Mouse (Mus musculus) lung, embryonic 16.5 days (tissue): ENCODE results near the gene Gm11037. TPM values are rescaled to one million over a fixed set of nuclear protein-coding genes. Genes with fewer than 3 reads are reported as not detected.

Experiments
- ATAC-seq: fragments of 200-750 bp; cut with Nextera tagmentation; 2 replicates; pipeline ENCODE4 v1.8.0; 2017; ENCODE audit warnings: low read depth, mild to moderate bottlenecking, moderate library complexity
- H3K27ac ChIP-seq: fragments of 300-500 bp; sonication (generic); 2 replicates; pipeline ENCODE4 v1.5.1; 2014; ENCODE audit warnings: mild to moderate bottlenecking, control low read depth, low read length
- H3K27me3 ChIP-seq: fragments of 300-500 bp; sonication (generic); 2 replicates; pipeline ENCODE4 v1.6.1; 2014; ENCODE audit warnings: low read depth, low read length, mixed read lengths; ENCODE audit not compliant: control insufficient read depth, insufficient read depth
- H3K36me3 ChIP-seq: fragments of 300-500 bp; sonication (generic); 2 replicates; pipeline ENCODE4 v1.6.1; 2014; ENCODE audit warnings: low read length; ENCODE audit not compliant: control insufficient read depth, insufficient read depth
- H3K4me1 ChIP-seq: fragments of 300-500 bp; sonication (generic); replicated peaks from 2 replicates; pipeline ENCODE4 v1.6.1; 2014; ENCODE audit warnings: low read length, mixed read lengths; ENCODE audit not compliant: control insufficient read depth, insufficient read depth
- H3K4me2 ChIP-seq: fragments of 300-500 bp; sonication (generic); 2 replicates; pipeline ENCODE4 v1.6.1; 2014; ENCODE audit warnings: low read depth, low read length, control low read depth
- H3K4me3 ChIP-seq: fragments of 300-500 bp; sonication (generic); 2 replicates; pipeline ENCODE4 v1.5.1; 2014; ENCODE audit warnings: mild to moderate bottlenecking, low read length, control low read depth
- H3K9ac ChIP-seq: fragments of 300-500 bp; sonication (generic); 2 replicates; pipeline ENCODE4 v1.6.1; 2014; ENCODE audit warnings: low read length, control low read depth
- H3K9me3 ChIP-seq: fragments of 300-500 bp; sonication (generic); 2 replicates; pipeline ENCODE4 v1.6.1; 2016; ENCODE audit warnings: low read length; ENCODE audit not compliant: control insufficient read depth
- WGBS: fragments of 180-500 bp; shearing (Covaris S2); extraction: QIAGEN DNeasy Blood & Tissue Kit; methylation state at CpG from one replicate; pipeline ENCODE4 v1.1.7; 2014; 5-methylcytosine and 5-hydroxymethylcytosine counted together
- polyA plus RNA-seq: library from polyadenylated mRNA; unstranded; fragments of >200 nt; fragmentation: Nextera tagmentation; extraction: Ambion mirVana; gene quantifications from 2 replicates; pipeline ENCODE4 v1.2.1, GENCODE M21; 2015

The Gm11037 gene
- polyA plus RNA-seq, 1 experiment from 2014 or later: not detected

GRCm38 (mm10) chr2:131145121-131145520, 11.8 kb downstream of the Gm11037 start:
- no peaks in the 10 kb centered on the region for H3K9me3 ChIP-seq
- ATAC-seq: no peak
- H3K27ac ChIP-seq: no peak overlapping the region
- peaks cover 5% of the 10 kb centered on the region for H3K4me1 ChIP-seq
- H3K9ac ChIP-seq: no peak overlapping the region
- 55% methylated on average over 13 of the region's 13 CpGs for WGBS
- no peak overlapping the region for H3K4me2 ChIP-seq
- H3K36me3 ChIP-seq: peaks cover 21% of the 10 kb centered on the region
- no peak overlapping the region for H3K4me3 ChIP-seq
- H3K27me3 ChIP-seq: no peaks in the 10 kb centered on the region

DNA sequence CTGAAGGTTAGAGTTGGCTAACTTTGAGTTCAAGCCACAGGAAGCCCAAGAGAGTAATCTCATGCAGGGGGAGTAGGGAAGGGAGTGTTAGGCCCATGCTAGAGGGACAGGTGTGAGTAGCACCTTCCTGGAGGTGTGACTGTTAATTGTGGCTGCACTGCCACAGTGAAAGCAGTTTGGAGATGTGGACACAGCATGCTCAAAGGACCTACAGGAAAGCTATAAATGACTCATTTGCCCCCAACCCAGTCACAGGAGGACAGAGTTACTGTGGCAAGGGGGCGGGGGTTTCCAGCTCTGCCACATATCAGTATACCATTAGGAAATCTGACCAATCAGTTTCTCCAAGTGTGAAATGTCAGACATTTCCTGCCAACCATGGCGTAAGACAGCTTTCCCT, 12.2 kb downstream of the Gm11037 start:
- ATAC-seq: no peak
- H3K9ac ChIP-seq: no peak overlapping the region
- no peak overlapping the region for H3K4me2 ChIP-seq
- no peaks in the 10 kb centered on the region for H3K27me3 ChIP-seq
- WGBS: 75% methylated on average over 2 of the region's 2 CpGs
- H3K9me3 ChIP-seq: no peaks in the 10 kb centered on the region
- H3K27ac ChIP-seq: no peak overlapping the region
- no peak overlapping the region for H3K4me3 ChIP-seq
- H3K4me1 ChIP-seq: peaks cover 1% of the 10 kb centered on the region
- H3K36me3 ChIP-seq: peaks cover 21% of the 10 kb centered on the region

DNA sequence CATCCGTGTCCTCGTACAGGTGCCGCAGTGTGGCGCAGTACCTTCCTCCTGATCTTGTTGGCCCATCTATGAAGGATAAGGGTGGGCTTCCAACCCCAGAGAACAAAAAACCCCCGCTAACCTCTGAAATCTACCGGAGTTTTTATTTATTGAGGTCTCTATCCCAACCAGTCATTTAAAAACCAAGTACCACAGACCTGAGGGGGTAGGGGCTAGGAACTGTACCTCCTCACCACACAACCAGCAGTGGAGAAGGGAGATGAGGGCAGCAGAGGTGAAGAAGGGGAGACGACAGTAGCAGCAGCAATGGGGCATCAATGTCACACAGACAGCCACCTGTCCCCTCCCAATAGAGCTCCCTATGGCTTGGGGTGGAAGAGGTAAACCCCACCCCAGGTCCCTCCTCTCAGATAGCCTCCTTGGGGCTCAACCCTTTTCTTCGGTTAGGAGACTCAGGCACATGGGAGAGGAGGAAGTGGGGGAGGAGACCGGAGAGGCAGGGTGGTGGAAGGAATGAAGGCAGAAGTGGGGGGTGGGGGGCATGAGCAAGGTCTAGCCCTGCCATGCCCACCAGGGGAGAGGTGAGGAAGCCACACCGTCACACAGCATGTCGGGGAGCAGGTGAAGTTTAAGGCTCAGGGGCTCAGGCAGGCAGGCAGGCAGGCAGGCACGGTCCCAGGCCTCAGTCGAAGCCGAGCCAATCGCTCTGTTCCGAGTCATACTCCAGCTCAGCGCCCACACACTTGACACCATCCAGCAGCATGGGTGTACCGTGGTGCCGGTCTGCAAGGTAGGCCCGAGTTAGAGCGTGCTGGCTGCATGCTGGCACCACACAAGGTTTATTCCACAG, 13.1 kb downstream of the Gm11037 start:
- ATAC-seq: no peak
- H3K9ac ChIP-seq: no peak overlapping the region
- H3K27me3 ChIP-seq: no peaks in the 10 kb centered on the region
- no peaks in the 10 kb centered on the region for H3K9me3 ChIP-seq
- H3K4me3 ChIP-seq: no peak overlapping the region
- H3K27ac ChIP-seq: no peak overlapping the region
- 79% methylated on average over 21 of the region's 21 CpGs for WGBS
- H3K4me2 ChIP-seq: no peak overlapping the region
- H3K4me1 ChIP-seq: no peaks in the 10 kb centered on the region; the same call in 1 of the 2 replicates
- H3K36me3 ChIP-seq: peaks cover 21% of the 10 kb centered on the region

DNA sequence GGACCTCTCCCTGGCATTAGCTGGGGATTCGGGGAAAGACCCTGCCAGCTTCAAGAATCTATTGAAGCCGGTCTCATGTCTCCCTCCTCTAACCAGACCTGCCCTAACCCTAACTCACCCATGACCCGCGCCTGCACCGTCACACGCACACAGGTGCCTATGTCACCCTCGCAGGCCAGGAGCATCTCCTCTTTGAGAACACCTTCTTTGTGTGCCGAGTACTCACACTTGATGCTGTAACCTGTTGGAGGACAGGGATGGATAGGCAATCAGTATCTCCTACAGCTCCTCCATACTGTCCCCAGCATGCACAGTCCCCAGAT, 13.7 kb downstream of the Gm11037 start:
- Histone ChIP-seq H3K4me2 (no peak overlapping the region), H3K9me3 (no peaks in the 10 kb centered on the region), H3K9ac (no peak overlapping the region), H3K36me3 (peaks cover 21% of the 10 kb centered on the region), H3K4me3 (no peak overlapping the region), H3K27me3 (no peaks in the 10 kb centered on the region), H3K4me1 (no peaks in the 10 kb centered on the region; the same call in 1 of the 2 replicates), H3K27ac (no peak overlapping the region)
- ATAC-seq: no peak
- WGBS: 91% methylated on average over 8 of the region's 8 CpGs

- Histone ChIP-seq H3K4me1 (no peaks in the 10 kb centered on the region), H3K36me3 (peaks cover 18% of the 10 kb centered on the region)
These were observed 15.3 kb downstream of the Gm11037 start for GRCm38 (mm10) chr2:131148353-131149253.

DNA sequence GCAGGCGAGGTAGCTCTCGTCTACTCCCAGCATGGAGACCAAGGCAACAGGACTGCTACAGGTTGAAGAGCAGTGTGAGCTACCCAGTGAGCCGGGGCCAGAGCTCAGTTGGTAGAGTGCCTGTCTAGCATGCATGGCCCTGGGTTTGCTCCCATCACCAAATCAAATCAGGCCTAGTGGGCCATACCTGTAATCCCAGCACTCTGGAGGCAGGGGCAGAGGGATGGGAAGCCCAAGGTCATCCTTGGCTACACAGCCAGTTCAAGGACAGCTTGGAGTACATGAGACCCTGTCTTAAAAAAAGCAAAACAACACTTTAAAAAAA, 15.9 kb downstream of the Gm11037 start:
- peaks cover 16% of the 10 kb centered on the region for H3K36me3 ChIP-seq
- H3K4me3 ChIP-seq: no peak overlapping the region
- ATAC-seq: no peak

More at GRCm38 (mm10) chr2:131148353-131149253, 15.3 kb downstream of the Gm11037 start:
- WGBS: 76% methylated on average over 8 of the region's 8 CpGs
- H3K27ac ChIP-seq: no peak overlapping the region
- H3K4me3 ChIP-seq: no peak overlapping the region
- H3K27me3 ChIP-seq: no peaks in the 10 kb centered on the region
- H3K4me2 ChIP-seq: no peak overlapping the region
- no peaks in the 10 kb centered on the region for H3K9me3 ChIP-seq
- H3K9ac ChIP-seq: no peak overlapping the region
- no peak for ATAC-seq

GRCm38 (mm10) chr2:131152166-131152730, 19.0 kb downstream of the Gm11037 start:
- ATAC-seq: no peak
- Histone ChIP-seq H3K27me3 (no peaks in the 10 kb centered on the region), H3K9me3 (no peaks in the 10 kb centered on the region), H3K4me1 (no peaks in the 10 kb centered on the region), H3K36me3 (peaks cover 10% of the 10 kb centered on the region), H3K4me2 (no peak overlapping the region), H3K27ac (no peak overlapping the region), H3K4me3 (no peak overlapping the region), H3K9ac (no peak overlapping the region)
- 93% methylated on average over 7 of the region's 7 CpGs for WGBS

More for the DNA sequence above, 15.9 kb downstream of the Gm11037 start:
- 87% methylated on average over 3 of the region's 3 CpGs for WGBS
- H3K9ac ChIP-seq: no peak overlapping the region
- no peak overlapping the region for H3K4me2 ChIP-seq
- no peaks in the 10 kb centered on the region for H3K4me1 ChIP-seq
- no peaks in the 10 kb centered on the region for H3K9me3 ChIP-seq
- no peak overlapping the region for H3K27ac ChIP-seq
- no peaks in the 10 kb centered on the region for H3K27me3 ChIP-seq

- no peak overlapping the region for H3K9ac ChIP-seq
- peaks cover 7% of the 10 kb centered on the region for H3K36me3 ChIP-seq
- 82% methylated on average over 4 of the region's 4 CpGs for WGBS
- no peak overlapping the region for H3K27ac ChIP-seq
- no peak overlapping the region for H3K4me2 ChIP-seq
- ATAC-seq: no peak
- H3K9me3 ChIP-seq: no peaks in the 10 kb centered on the region
- H3K27me3 ChIP-seq: no peaks in the 10 kb centered on the region
- peaks cover 4% of the 10 kb centered on the region for H3K4me1 ChIP-seq
- no peak overlapping the region for H3K4me3 ChIP-seq
These were observed 20.7 kb downstream of the Gm11037 start for GRCm38 (mm10) chr2:131154036-131154435.

GRCm38 (mm10) chr2:131156987-131157386, 23.7 kb downstream of the Gm11037 start:
- Histone ChIP-seq H3K9me3 (no peaks in the 10 kb centered on the region), H3K4me2 (no peak overlapping the region), H3K36me3 (0 out of 2 replicates have a peak, but pooled peaks cover 2% of the 10 kb centered on the region), H3K27me3 (no peaks in the 10 kb centered on the region), H3K4me3 (no peak overlapping the region), H3K9ac (no peak overlapping the region), H3K4me1 (peaks cover 10% of the 10 kb centered on the region), H3K27ac (no peak overlapping the region)
- 82% methylated on average over 7 of the region's 7 CpGs for WGBS
- no peak for ATAC-seq
